Mouse (Mus musculus) limb, embryonic 14.5 days (tissue): ENCODE measurements around the gene Zfp599. TPM values are rescaled to one million over a fixed set of nuclear protein-coding genes. Genes with fewer than 3 reads are reported as not detected.

Experiments used
- ATAC-seq: fragments of 200-750 bp; cut with Nextera tagmentation; 2 replicates; pipeline ENCODE4 v1.8.0; 2017; ENCODE audit warnings: low read depth, moderate number of reproducible peaks, moderate TSS enrichment; ENCODE audit not compliant: low FRiP score
- DNase-seq: peaks from one replicate; pipeline ENCODE4 v3.0.0-alpha.2; 2015; ENCODE audit warnings: low spot score
- H3K27ac ChIP-seq: fragments of 300-500 bp; sonication (generic); replicated peaks from 2 replicates; pipeline ENCODE4 v1.5.1; 2014; ENCODE audit warnings: low read depth, mild to moderate bottlenecking, low read length, moderate library complexity, mixed read lengths
- H3K27me3 ChIP-seq: fragments of 300-500 bp; sonication (generic); 2 replicates; pipeline ENCODE4 v1.6.1; 2014; ENCODE audit warnings: low read length, mixed read lengths; ENCODE audit not compliant: control insufficient read depth, insufficient read depth
- H3K36me3 ChIP-seq: fragments of 300-500 bp; sonication (generic); 2 replicates; pipeline ENCODE4 v1.6.1; 2014; ENCODE audit warnings: mild to moderate bottlenecking, low read length, moderate library complexity, mixed read lengths; ENCODE audit not compliant: control insufficient read depth, insufficient read depth
- H3K4me1 ChIP-seq: fragments of 300-500 bp; sonication (generic); 2 replicates; pipeline ENCODE4 v1.6.1; 2014; ENCODE audit warnings: antibody characterized with exemption, low read length, mixed read lengths; ENCODE audit not compliant: control insufficient read depth, insufficient read depth
- H3K4me2 ChIP-seq: fragments of 300-500 bp; sonication (generic); replicated peaks from 2 replicates; pipeline ENCODE4 v1.6.1; 2014; ENCODE audit warnings: low read depth, mild to moderate bottlenecking, low read length, moderate library complexity; ENCODE audit not compliant: severe bottlenecking
- H3K4me3 ChIP-seq: fragments of 300-500 bp; sonication (generic); replicated peaks from 2 replicates; pipeline ENCODE4 v1.5.1; 2014; ENCODE audit warnings: low read length
- H3K9ac ChIP-seq: fragments of 300-500 bp; sonication (generic); 2 replicates; pipeline ENCODE4 v1.6.1; 2014; ENCODE audit warnings: mild to moderate bottlenecking, low read depth, low read length, moderate library complexity; ENCODE audit not compliant: severe bottlenecking
- H3K9me3 ChIP-seq: fragments of 300-500 bp; sonication (generic); 2 replicates; pipeline ENCODE4 v1.6.1; 2016; ENCODE audit warnings: low read length; ENCODE audit not compliant: control insufficient read depth
- POLR2A ChIP-seq: fragments of 200-500 bp; IDR thresholded peaks from 2 replicates; pipeline ENCODE4 v1.8.0; 2012; ENCODE audit warnings: inconsistent platforms, mild to moderate bottlenecking, moderate library complexity, borderline replicate concordance; ENCODE audit not compliant: insufficient read depth, insufficient read length; ENCODE audit errors: extremely low read depth
- WGBS: fragments of 180-500 bp; shearing (Covaris S2); extraction: QIAGEN DNeasy Blood & Tissue Kit; methylation state at CpG from one replicate; pipeline ENCODE4 v1.1.7; 2014; 5-methylcytosine and 5-hydroxymethylcytosine counted together
- polyA plus RNA-seq, 2 experiments: library from polyadenylated mRNA; depleted of rRNA in 1 of 2; stranded (reverse) in 1 of 2; unstranded in 1 of 2; fragments of >200 nt; fragmentation: Nextera tagmentation in 1 of 2; extraction: Ambion mirVana in 1 of 2; gene quantifications; 2 replicates each; pipeline versions ENCODE4 v1.2.1 to v1.2.3; 2012 to 2014

The Zfp599 gene
- polyA plus RNA-seq, 2 experiments, result 2.6 to 6.4 TPM

- no peaks in the 10 kb centered on the region for H3K4me1 ChIP-seq
- no peak overlapping the region for H3K4me2 ChIP-seq
- H3K36me3 ChIP-seq, result peaks cover 50% of the 10 kb centered on the region
- ATAC-seq (no peak), DNase-seq (no peak)
- 94% methylated on average over 4 of the region's 4 CpGs for WGBS
- no peaks in the 10 kb centered on the region for H3K27me3 ChIP-seq
- no peak overlapping the region for H3K27ac ChIP-seq
- H3K4me3 ChIP-seq, result no peak overlapping the region
- H3K9ac ChIP-seq, result no peak overlapping the region
- no peak for TF ChIP-seq POLR2A
- peaks cover 16% of the 10 kb centered on the region for H3K9me3 ChIP-seq
Observed at GRCm38 (mm10) chr9:22256579-22256978, 3.1 kb downstream of the Zfp599 start.

- no peak for TF ChIP-seq POLR2A
- Histone ChIP-seq H3K9ac (no peak overlapping the region), H3K4me3 (no peak overlapping the region), H3K4me2 (no peak overlapping the region), H3K9me3 (peaks cover 34% of the 10 kb centered on the region), H3K27ac (no peak overlapping the region), H3K27me3 (no peaks in the 10 kb centered on the region), H3K36me3 (peaks cover 74% of the 10 kb centered on the region), H3K4me1 (no peaks in the 10 kb centered on the region)
- DNase-seq (no peak), ATAC-seq (no peak)
- WGBS, result 89% methylated on average over 2 of the region's 2 CpGs
Observed at GRCm38 (mm10) chr9:22244242-22244641, 15.5 kb downstream of the Zfp599 start.

DNA sequence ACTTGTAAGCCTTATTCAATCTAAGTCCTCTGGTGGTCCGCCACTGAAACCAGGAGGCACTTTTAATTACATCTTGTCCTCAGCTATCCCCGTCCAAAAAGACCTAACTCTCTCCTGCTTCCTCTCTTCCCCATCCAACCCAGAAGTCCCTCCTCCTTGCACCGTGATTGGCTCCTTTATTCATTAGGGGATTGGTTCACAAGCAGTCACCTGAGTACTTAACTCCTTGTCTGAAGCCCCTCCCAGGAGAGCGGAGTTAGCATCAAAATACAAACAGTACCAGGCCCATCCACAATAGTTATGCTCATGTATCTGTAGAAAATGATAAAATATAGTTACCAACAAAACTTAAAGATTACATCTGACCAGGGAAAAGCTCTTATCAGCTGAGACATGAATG, 19.7 kb downstream of the Zfp599 start:
- Histone ChIP-seq H3K27me3 (no peaks in the 10 kb centered on the region), H3K4me2 (no peak overlapping the region), H3K4me3 (no peak overlapping the region), H3K9ac (no peak overlapping the region), H3K4me1 (no peaks in the 10 kb centered on the region), H3K27ac (no peak overlapping the region), H3K9me3 (0 out of 2 replicates have a peak, but pooled peaks cover 7% of the 10 kb centered on the region), H3K36me3 (peaks cover 76% of the 10 kb centered on the region)
- DNase-seq, result no peak
- 93% methylated on average over 4 of the region's 4 CpGs for WGBS
- ATAC-seq, result no peak
- no peak for TF ChIP-seq POLR2A

GRCm38 (mm10) chr9:22230556-22230955, 29.1 kb downstream of the Zfp599 start:
- no peak for TF ChIP-seq POLR2A

DNA sequence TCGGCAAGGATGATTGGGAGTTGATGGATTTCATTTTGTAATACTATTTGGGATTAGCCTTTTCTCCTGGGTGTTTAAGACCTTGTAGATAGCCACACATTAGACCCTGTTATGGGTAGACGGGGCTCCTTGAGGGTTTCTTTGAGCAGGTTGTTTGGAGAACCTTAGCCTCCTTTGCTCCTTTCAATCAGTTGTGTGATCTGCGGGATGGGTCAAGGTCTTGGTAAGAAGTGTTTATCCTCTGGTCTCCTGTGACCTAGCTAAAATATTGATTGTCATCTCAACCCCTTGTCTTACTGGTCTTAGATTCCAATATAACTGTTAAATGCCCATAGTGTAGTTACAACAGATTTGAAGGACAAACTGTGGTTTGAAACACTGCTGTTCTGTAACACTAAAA, 29.6 kb downstream of the Zfp599 start:
- Histone ChIP-seq H3K27me3 (no peaks in the 10 kb centered on the region), H3K9me3 (no peaks in the 10 kb centered on the region), H3K36me3 (peaks cover 3% of the 10 kb centered on the region; the same call in 1 of the 2 replicates), H3K4me2 (no peak overlapping the region), H3K9ac (no peak overlapping the region), H3K4me3 (no peak overlapping the region), H3K27ac (no peak overlapping the region), H3K4me1 (no peaks in the 10 kb centered on the region)
- no peak for TF ChIP-seq POLR2A
- 89% methylated on average over 3 of the region's 3 CpGs for WGBS
- ATAC-seq (no peak), DNase-seq (no peak)

More at GRCm38 (mm10) chr9:22230556-22230955, 29.1 kb downstream of the Zfp599 start:
- H3K36me3 ChIP-seq, result peaks cover 6% of the 10 kb centered on the region; the same call in 1 of the 2 replicates
- ATAC-seq (no peak), DNase-seq (no peak)
- no peak overlapping the region for H3K27ac ChIP-seq
- no peak overlapping the region for H3K9ac ChIP-seq
- H3K9me3 ChIP-seq, result no peaks in the 10 kb centered on the region
- H3K4me2 ChIP-seq, result no peak overlapping the region
- no peak overlapping the region for H3K4me3 ChIP-seq
- no peaks in the 10 kb centered on the region for H3K4me1 ChIP-seq
- H3K27me3 ChIP-seq, result no peaks in the 10 kb centered on the region
